Mouse (Mus musculus): ENCODE results near the gene Oat. TPM values are rescaled to one million over a fixed set of nuclear protein-coding genes. Genes with fewer than 3 reads are reported as not detected.

Gene Oat
- polyA plus RNA-seq, 1 experiment from 2014 or later, result 105 TPM

DNA sequence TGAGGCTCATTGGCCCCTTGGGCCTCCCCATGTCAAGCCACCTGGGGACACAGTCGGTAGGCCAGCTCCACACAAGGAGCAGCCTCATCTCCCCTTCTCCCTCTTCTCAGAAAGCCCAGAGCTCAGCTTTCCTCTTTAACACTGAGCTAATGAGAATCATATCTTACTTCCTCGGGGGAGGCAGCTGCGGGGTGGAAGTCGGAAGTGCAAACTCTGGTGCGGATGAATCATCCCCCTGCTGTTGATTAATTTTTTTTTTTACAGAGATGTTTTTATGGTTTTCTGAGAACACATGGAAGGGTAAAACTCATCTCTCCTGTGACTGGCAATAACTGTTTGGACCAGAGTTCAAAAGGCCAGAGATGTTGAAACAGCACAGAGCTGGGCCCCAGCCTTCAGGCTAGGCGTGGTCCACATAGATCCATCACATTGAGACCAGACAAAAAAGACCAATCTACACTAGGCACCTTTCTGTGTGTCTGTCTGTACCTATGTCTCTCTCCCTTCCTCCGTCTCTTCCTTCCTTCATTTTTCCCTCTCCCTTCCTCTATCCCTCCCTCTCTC is 62.7 kb downstream of the Oat start:
- 66% methylated on average over 7 of the region's 7 CpGs for WGBS
- Histone ChIP-seq H3K9me3 (replicated peaks) (no peaks in the 10 kb centered on the region), H3K36me3 (no peaks in the 10 kb centered on the region), H3K27me3 (replicated peaks) (no peaks in the 10 kb centered on the region), H3K4me1 (no peaks in the 10 kb centered on the region), H3K9ac (replicated peaks) (no peak overlapping the region), H3K27ac (replicated peaks) (no peak overlapping the region), H3K4me2 (no peak overlapping the region), H3K4me3 (replicated peaks) (no peak overlapping the region)
- no peak for ATAC-seq (ENCODE audit: low FRiP score)

DNA sequence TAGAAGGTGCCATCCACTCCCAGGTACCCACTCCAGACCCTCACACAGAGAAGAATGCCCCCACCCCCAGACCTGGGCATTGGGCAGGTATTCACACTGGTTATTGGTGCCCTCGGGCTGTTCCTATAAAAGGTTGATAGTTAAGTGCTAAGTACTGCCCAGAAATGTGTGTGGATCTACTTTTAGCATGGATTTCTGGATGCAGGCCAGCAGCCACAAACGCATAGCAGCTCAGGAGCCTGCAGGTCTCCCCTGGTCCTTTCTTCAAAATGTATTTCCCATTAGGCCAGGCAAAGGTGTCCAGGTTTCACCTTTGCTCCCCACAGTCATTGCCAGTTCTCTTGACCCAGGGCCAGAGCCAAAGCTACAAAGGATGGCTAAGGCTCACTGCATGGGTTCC is 67.1 kb downstream of the Oat start:
- Histone ChIP-seq H3K27ac (replicated peaks) (no peak overlapping the region), H3K4me3 (replicated peaks) (no peak overlapping the region), H3K4me1 (no peaks in the 10 kb centered on the region), H3K4me2 (no peak overlapping the region), H3K36me3 (no peaks in the 10 kb centered on the region), H3K27me3 (replicated peaks) (no peaks in the 10 kb centered on the region), H3K9me3 (replicated peaks) (no peaks in the 10 kb centered on the region), H3K9ac (replicated peaks) (no peak overlapping the region)
- ATAC-seq (ENCODE audit: low FRiP score), result no peak
- WGBS, result 85% methylated on average over 2 of the region's 2 CpGs

Other genes starting within 250 kb of the Oat start
- gene Nkx1-2, start 23.2 kb upstream of the Oat start, polyA plus RNA-seq (2015; fragmentation: Nextera tagmentation; extraction: Ambion mirVana), result 0.11 and 0.46 TPM in 2 replicates
- gene Lhpp, start 34.2 kb upstream of the Oat start, polyA plus RNA-seq (2015; fragmentation: Nextera tagmentation; extraction: Ambion mirVana), result 41.4 and 46.9 TPM in 2 replicates
- gene Fam53b, start 237.5 kb upstream of the Oat start, polyA plus RNA-seq (2015; fragmentation: Nextera tagmentation; extraction: Ambion mirVana), result 12.4 and 14.2 TPM in 2 replicates

All from neural tube, embryonic 15.5 days (tissue).